Mouse (Mus musculus): ENCODE data around the gene Garnl3. TPM values are rescaled to one million over a fixed set of nuclear protein-coding genes. Genes with fewer than 3 reads are reported as not detected.

The Garnl3 gene
- polyA plus RNA-seq, 1 experiment from 2014 or later: 14.2 TPM

DNA sequence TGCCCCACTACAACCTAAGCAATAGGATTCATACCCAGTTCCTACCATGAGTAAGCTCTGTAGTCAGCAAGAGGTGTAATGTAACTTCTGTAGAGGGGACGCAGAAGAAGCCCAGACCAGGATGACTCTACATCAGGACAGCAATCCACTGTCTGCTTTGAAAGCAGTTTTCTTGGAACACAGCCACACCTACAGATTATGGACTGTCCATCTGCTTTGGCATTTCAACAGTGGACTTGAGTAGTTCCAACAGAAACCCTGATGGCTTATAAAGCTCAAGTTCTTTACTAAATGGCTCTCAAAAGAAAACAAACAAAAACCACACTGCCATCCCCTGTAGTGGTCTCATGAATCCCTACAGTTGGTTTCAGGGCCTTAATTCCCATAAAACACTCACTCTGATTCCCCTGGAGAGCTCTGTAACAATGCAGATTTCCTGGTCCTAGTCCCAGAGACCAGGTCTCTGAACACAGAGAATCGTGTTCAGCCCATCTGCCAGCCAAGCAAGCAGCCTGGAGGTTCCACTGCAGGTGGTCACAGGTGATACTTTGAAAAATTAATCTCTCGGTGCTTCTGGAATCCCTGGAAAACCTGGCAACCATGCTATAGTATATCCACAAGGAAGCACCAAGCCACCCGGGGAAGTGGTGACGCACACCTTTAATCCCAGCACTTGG lies 42.0 kb downstream of the Garnl3 start:
- DNase-seq (ENCODE audit: low read depth, low spot score): no peak
- H3K27me3 ChIP-seq: no peaks in the 10 kb centered on the region
- in situ Hi-C loops (cut with MboI; ENCODE audit: low pct_unique_long_range_greater_than_20kb): no loop called here
- TF ChIP-seq CTCF (IDR thresholded peaks at IDR 0.05): no peak
- ChIA-PET POLR2A (interaction anchor here (0.6 kb wide), 1 partner anchor 121 kb away, joined by 3 read pairs; no protein-coding TSS in a partner anchor), CTCF (no interaction called here)
- no peak for ATAC-seq

DNA sequence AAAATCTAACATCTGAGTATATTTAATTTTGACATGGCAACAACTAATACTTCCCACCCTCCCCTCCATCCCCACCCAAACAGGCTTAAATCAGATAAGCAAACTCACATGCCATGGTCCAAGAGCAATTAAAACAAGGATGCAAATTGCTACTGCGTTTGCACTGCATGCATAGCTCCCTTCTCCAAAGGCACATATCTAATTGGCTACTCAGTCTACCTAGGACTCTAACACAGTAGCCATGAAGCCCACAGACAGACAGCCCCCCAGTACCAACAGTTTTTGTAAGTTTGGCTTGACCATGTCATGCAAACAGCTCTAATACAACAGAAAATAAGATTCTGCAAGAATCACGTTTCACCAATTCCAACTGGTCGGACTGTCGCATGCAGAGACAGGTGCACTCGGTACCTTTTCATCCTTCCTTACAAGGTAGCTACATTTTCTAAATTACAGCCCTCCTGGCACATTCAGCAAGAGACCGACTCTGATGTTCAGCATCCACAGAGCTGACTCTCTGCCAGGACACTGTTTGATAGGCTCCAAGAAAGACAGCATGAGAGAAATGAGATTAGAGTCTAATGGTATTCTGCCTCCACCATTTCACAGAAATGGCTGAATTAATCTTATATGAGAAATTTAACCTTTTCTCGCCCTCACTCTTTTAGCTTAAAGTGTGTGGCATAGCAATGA lies 44.6 kb downstream of the Garnl3 start:
- ChIA-PET CTCF (interaction anchor here (0.6 kb wide), 1 partner anchor 10 kb away, joined by 3 read pairs; no protein-coding TSS in a partner anchor), POLR2A (interaction anchor here (0.6 to 1.1 kb wide), 2 partner anchors 57 to 188 kb away, joined by 3 read pairs; no protein-coding TSS in a partner anchor)
- in situ Hi-C loops (cut with MboI; ENCODE audit: low pct_unique_long_range_greater_than_20kb): no loop called here
- DNase-seq (ENCODE audit: low read depth, low spot score): no peak
- H3K27me3 ChIP-seq: no peaks in the 10 kb centered on the region
- ATAC-seq: no peak
- no peak for TF ChIP-seq CTCF (IDR thresholded peaks at IDR 0.05)

DNA sequence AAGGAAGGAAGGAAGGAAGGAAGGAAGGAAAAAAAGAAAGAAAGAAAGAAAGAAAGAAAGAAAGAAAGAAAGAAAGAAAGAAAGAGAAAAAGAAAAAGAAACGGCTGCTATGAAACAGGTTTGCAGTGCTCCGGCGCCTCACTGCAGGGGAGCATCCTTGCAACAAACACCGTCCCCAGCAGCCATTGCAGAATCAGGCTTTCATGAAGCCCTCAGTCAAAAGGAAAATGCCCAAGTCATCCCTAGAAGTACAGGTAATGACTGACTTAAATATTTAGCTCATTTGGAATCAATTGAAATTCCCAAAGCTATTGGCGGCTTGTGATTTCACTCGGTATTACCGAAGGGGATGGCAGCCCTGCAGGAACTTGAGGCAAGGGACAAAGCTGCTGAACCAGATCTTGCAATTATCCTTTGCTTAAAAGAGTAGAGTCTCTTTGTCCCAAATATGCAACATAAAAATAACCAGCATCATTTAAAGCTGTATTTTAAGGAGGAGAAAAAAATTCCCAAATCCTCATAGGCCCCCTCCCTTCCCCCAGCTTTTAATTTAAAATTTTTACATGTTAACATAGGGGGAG lies 45.3 kb downstream of the Garnl3 start:
- in situ Hi-C loops (cut with MboI; ENCODE audit: low pct_unique_long_range_greater_than_20kb): no loop called here
- ATAC-seq: no peak
- no peaks in the 10 kb centered on the region for H3K27me3 ChIP-seq
- CTCF ChIA-PET: interaction anchor here (0.9 kb wide), 1 partner anchor 16 kb away, joined by 3 read pairs; no protein-coding TSS in a partner anchor
- POLR2A ChIA-PET: interaction anchor here (0.6 to 1.1 kb wide), 2 partner anchors 58 to 187 kb away, joined by 3 read pairs; no protein-coding TSS in a partner anchor
- DNase-seq (ENCODE audit: low read depth, low spot score): no peak
- TF ChIP-seq CTCF (IDR thresholded peaks at IDR 0.05): no peak

DNA sequence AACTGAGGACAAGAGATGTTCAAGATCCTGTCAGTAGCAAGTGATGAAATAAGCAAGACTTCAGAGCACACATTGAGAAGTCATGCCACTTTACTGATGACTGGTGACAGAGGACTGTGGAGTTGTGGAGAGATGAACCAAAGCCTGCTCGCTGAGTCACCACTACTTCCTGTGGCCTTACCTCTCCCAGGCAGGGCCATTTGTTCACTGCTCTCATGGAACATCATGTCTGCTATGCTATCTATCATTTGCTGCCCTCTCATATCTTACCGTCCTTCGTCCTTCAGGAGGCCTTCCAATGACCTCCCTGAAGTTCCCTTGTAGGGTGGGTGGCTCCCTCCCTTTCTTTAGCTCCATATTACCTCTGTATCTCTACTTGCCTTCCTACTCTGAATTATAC lies 47.2 kb downstream of the Garnl3 start:
- CTCF ChIA-PET: no interaction called here
- ATAC-seq (no peak), DNase-seq (ENCODE audit: low read depth, low spot score) (no peak)
- in situ Hi-C loops (cut with MboI; ENCODE audit: low pct_unique_long_range_greater_than_20kb): no loop called here
- TF ChIP-seq CTCF (IDR thresholded peaks at IDR 0.05): no peak
- no peaks in the 10 kb centered on the region for H3K27me3 ChIP-seq
- POLR2A ChIA-PET: no interaction called here

DNA sequence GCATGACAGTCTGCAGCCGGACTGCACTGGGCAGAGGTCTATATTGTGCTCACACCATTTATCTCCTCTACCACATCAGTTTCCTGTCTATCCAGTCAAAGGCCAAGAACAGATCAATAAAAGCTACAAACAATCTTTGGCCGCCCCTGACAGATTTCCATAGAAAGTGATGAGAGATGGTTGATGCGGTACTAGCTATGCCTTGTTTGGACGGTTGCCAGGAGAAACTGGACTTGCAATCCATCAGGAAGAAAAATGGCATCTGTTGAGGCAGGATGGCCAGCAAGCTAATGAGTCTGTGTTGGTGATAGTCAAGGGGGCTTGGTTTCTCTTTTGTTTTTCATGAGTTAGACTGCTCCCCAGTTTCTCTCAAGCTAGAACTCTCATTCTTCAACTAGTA lies 51.3 kb downstream of the Garnl3 start:
- DNase-seq (ENCODE audit: low read depth, low spot score): no peak
- ChIA-PET POLR2A (no interaction called here), CTCF (interaction anchor here (2.1 kb wide), 1 partner anchor 51 kb away, joined by 5 read pairs; the partner anchor contains the start of gene Garnl3)
- in situ Hi-C loops (cut with MboI; ENCODE audit: low pct_unique_long_range_greater_than_20kb): no loop called here
- ATAC-seq: no peak
- H3K27me3 ChIP-seq: no peaks in the 10 kb centered on the region
- TF ChIP-seq CTCF (IDR thresholded peaks at IDR 0.05): no peak

DNA sequence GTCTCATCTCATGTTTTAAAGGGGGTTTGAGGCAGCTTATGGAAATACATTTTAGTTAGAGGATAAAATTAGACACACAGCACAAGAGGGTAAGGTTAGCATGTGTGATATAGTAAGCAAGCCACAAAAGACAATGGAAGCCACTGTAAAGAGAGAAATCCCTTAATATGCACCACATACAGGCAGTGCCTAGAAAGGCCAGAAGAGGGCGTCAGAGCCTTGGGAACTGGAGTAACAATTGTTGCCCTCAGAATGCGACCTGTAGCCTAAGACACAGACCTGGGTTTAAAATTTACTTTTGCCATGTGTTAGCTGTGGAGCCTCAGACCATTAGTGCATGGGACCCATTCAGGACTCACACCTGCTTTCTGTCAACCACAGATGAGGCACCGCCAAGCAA lies 54.2 kb downstream of the Garnl3 start:
- POLR2A ChIA-PET: no interaction called here
- H3K27me3 ChIP-seq: no peaks in the 10 kb centered on the region
- in situ Hi-C loops (cut with MboI; ENCODE audit: low pct_unique_long_range_greater_than_20kb): no loop called here
- peak; percentile 65 for TF ChIP-seq CTCF (IDR thresholded peaks at IDR 0.05)
- no peak for ATAC-seq
- CTCF ChIA-PET: interaction anchor here (1.6 kb wide), 1 partner anchor 272 kb away, joined by 3 read pairs; no protein-coding TSS in a partner anchor
- DNase-seq (ENCODE audit: low read depth, low spot score): no peak

DNA sequence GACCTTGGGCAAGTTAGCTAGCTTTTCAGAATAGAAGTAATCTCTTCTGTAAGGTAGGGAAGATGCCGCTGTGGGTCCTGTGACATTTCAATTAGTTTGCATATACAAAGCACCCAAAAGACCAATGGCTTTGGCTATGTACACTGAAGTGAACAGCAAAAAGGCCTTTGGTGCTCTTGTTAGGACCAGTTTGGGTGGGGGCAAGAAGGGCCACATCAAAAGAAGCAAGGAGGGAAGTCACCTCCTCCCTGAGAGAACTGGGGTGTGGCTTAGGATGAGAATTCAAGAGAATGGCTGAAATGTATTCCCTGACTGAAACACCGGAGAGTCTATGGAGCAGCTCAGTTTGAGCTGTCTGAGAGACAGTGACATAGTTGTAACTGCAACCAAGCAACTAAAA lies 56.5 kb downstream of the Garnl3 start:
- DNase-seq (ENCODE audit: low read depth, low spot score) (no peak), ATAC-seq (no peak)
- in situ Hi-C loops (cut with MboI; ENCODE audit: low pct_unique_long_range_greater_than_20kb): no loop called here
- ChIA-PET POLR2A (no interaction called here), CTCF (no interaction called here)
- TF ChIP-seq CTCF (IDR thresholded peaks at IDR 0.05): no peak
- H3K27me3 ChIP-seq: no peaks in the 10 kb centered on the region

DNA sequence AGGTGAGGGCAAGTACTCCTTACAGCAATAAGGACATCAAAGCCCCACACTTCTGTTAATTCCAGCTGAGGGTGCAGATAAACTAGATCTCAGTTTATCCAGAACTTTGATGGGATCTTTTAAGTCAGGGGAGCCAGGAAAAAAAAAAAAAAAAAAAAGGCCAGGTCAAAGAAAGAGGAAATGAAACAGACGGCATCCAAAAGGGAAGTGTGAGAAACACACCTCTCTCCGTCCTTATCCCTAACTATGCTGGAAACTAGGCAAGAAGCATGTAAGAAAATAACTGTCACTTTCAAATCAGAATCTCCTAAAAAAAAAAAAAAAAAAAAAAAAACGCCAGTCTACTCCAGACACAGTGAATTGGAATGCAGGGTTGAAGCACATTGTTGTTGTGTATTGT lies 57.3 kb downstream of the Garnl3 start:
- no peak for TF ChIP-seq CTCF (IDR thresholded peaks at IDR 0.05)
- DNase-seq (ENCODE audit: low read depth, low spot score) (no peak), ATAC-seq (no peak)
- in situ Hi-C loops (cut with MboI; ENCODE audit: low pct_unique_long_range_greater_than_20kb): no loop called here
- H3K27me3 ChIP-seq: no peaks in the 10 kb centered on the region
- ChIA-PET CTCF (interaction anchor here (1.0 kb wide), 1 partner anchor 15 kb away, joined by 3 read pairs; no protein-coding TSS in a partner anchor), POLR2A (no interaction called here)

DNA sequence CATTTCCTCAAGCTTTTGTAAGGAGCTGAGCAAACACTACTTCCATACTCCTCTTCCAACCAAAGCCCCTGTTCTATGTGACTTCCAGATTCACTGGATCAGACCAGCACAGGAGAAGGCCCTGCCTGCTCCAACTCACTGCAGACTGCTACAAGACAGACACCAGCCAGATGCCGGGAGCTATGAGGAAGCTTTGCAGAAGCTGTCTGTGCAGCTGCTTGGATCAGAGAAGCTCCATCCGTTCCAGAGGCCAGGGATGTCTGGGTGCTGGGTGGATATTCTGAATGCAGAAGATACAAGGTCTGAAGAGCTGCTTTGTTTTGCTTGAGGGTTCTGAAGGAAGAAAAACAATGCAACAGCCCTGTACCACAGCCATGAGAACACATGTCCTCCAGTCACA lies 59.1 kb downstream of the Garnl3 start:
- ATAC-seq: no peak
- ChIA-PET POLR2A (no interaction called here), CTCF (interaction anchor here (0.8 to 1.9 kb wide), 2 partner anchors 10 to 59 kb away, joined by 3 to 7 read pairs; partner anchors contain the start of gene Garnl3)
- DNase-seq (ENCODE audit: low read depth, low spot score): no peak
- TF ChIP-seq CTCF (IDR thresholded peaks at IDR 0.05): no peak
- no peaks in the 10 kb centered on the region for H3K27me3 ChIP-seq
- in situ Hi-C loops (cut with MboI; ENCODE audit: low pct_unique_long_range_greater_than_20kb): no loop called here

DNA sequence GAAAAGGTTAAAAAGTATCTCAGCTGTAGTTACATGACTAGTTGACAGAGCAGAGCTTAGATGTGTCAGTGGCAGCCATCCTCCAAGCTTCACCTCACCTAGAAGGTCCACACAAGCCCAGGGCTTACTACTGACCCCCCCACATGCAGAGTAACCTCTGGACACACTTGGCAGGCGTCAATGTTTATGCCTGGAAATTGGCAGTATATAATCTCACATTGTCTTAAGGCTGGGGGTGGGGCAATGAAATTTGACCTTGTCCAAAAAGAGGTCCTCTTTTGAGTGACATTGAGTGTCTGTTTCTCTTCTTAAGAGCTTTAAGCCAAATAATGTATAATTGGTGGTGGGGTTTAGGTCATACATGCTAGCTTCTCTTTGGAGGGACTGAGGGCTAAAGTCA lies 65.8 kb downstream of the Garnl3 start:
- in situ Hi-C loops (cut with MboI; ENCODE audit: low pct_unique_long_range_greater_than_20kb): no loop called here
- TF ChIP-seq CTCF (IDR thresholded peaks at IDR 0.05): no peak
- ChIA-PET CTCF (no interaction called here), POLR2A (no interaction called here)
- no peaks in the 10 kb centered on the region for H3K27me3 ChIP-seq
- DNase-seq (ENCODE audit: low read depth, low spot score): no peak
- no peak for ATAC-seq

DNA sequence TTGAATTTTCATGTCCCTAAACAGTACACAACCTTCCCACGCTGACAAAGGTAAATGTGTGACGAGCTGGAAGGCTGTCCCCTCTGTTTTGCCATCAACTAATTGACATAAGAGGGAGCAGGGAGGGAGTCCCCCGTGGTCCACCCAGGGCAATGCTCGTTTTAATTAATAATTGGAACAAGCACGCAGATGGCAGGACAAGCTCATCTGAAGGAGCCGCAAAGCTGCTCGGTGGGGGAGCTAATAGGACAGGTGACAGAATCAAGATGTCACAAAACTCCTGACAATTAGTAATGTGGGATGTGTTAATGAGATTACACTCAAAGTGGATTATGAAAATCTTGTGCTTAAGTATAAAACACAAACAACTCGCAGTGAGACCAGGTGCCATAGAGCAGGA lies 68.7 kb downstream of the Garnl3 start:
- TF ChIP-seq CTCF (IDR thresholded peaks at IDR 0.05): no peak
- in situ Hi-C loops (cut with MboI; ENCODE audit: low pct_unique_long_range_greater_than_20kb): no loop called here
- ATAC-seq: no peak
- no peaks in the 10 kb centered on the region for H3K27me3 ChIP-seq
- POLR2A ChIA-PET: no interaction called here
- CTCF ChIA-PET: interaction anchor here (1.0 kb wide), 1 partner anchor 9 kb away, joined by 7 read pairs; no protein-coding TSS in a partner anchor
- DNase-seq (ENCODE audit: low read depth, low spot score): no peak

Measured in Patski (cell line).